Mouse (Mus musculus): ENCODE data around the gene Nin. TPM values are rescaled to one million over a fixed set of nuclear protein-coding genes. Genes with fewer than 3 reads are reported as not detected.

Nin gene
- total and polyA plus RNA-seq, 2 experiments from 2014 or later = 7.9 to 25.8 TPM

DNA sequence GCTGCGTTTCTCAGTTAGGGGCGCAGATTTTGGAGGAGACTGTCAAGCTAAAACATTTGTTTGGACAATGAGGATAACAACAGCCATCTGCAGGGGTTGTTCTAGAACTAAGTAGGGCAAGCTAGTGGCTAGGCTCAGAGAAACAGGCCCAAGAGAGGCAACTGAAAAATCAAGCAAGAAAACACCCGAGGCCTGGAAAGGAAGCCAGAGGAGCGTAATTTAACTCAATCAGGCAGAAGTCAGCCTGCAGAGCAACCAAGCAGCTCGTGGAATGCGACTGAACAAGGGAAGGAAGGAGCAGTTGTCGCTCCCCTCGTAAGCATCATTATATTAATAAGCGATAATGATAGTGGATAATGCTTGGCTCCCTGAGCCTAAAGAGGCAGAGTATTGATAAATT is 7.0 kb downstream of the Nin start:
- 59% methylated on average over 9 of the region's 9 CpGs for WGBS
- Histone ChIP-seq H3K27me3 (ENCODE audit: insufficient read depth, low read length) (no peaks in the 10 kb centered on the region), H3K4me3 (ENCODE audit: low read depth, low read length) (no peak overlapping the region), H3K36me3 (ENCODE audit: insufficient read depth, low read length) (no peaks in the 10 kb centered on the region), H3K9ac (replicated peaks; ENCODE audit: low read length, poor library complexity, severe bottlenecking) (no peak overlapping the region), H3K4me2 (ENCODE audit: low read depth, low read length, poor library complexity, severe bottlenecking) (no peak overlapping the region), H3K9me3 (ENCODE audit: low read length) (no peaks in the 10 kb centered on the region), H3K4me1 (ENCODE audit: insufficient read depth, low read length) (no peaks in the 10 kb centered on the region), H3K27ac (ENCODE audit: low read depth, low read length) (no peak overlapping the region)
- no peak for TF ChIP-seq CTCF (IDR thresholded peaks at IDR 0.05)
- ATAC-seq (ENCODE audit: low FRiP score) = no peak
- DNase-seq (ENCODE audit: low spot score) = peak; percentile 31

DNA sequence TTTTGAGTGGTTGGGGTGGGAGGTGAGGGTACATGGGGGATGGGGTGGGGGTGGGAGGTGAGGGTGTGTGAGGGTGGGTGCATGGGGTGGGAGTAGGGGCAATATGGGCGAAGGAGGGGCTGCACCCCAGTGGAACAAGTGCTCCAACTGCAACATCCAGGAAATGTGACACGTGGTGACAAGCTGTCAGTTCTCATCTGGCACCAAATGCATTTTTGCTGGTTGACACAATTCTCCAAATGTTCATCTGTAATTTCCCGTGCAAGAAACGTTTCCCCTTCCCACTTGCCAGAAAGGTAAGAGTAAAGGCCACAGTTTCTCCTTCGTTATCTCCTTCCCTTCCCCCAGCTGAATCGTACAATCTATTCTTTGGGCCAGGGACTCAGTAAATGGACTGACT is 7.6 kb downstream of the Nin start:
- no peak for TF ChIP-seq CTCF (IDR thresholded peaks at IDR 0.05)
- no peaks in the 10 kb centered on the region; the same call in 1 of the 2 replicates for H3K36me3 ChIP-seq (ENCODE audit: insufficient read depth, low read length)
- no peaks in the 10 kb centered on the region for H3K27me3 ChIP-seq (ENCODE audit: insufficient read depth, low read length)
- H3K9me3 ChIP-seq (ENCODE audit: low read length) = no peaks in the 10 kb centered on the region
- DNase-seq (ENCODE audit: low spot score) = no peak
- H3K4me2 ChIP-seq (ENCODE audit: low read depth, low read length, poor library complexity, severe bottlenecking) = no peak overlapping the region
- no peak for ATAC-seq (ENCODE audit: low FRiP score)
- no peak overlapping the region for H3K9ac ChIP-seq (replicated peaks; ENCODE audit: low read length, poor library complexity, severe bottlenecking)
- WGBS = 51% methylated on average over 6 of the region's 6 CpGs
- no peak overlapping the region for H3K4me3 ChIP-seq (ENCODE audit: low read depth, low read length)
- H3K27ac ChIP-seq (ENCODE audit: low read depth, low read length) = no peak overlapping the region
- H3K4me1 ChIP-seq (ENCODE audit: insufficient read depth, low read length) = no peaks in the 10 kb centered on the region

DNA sequence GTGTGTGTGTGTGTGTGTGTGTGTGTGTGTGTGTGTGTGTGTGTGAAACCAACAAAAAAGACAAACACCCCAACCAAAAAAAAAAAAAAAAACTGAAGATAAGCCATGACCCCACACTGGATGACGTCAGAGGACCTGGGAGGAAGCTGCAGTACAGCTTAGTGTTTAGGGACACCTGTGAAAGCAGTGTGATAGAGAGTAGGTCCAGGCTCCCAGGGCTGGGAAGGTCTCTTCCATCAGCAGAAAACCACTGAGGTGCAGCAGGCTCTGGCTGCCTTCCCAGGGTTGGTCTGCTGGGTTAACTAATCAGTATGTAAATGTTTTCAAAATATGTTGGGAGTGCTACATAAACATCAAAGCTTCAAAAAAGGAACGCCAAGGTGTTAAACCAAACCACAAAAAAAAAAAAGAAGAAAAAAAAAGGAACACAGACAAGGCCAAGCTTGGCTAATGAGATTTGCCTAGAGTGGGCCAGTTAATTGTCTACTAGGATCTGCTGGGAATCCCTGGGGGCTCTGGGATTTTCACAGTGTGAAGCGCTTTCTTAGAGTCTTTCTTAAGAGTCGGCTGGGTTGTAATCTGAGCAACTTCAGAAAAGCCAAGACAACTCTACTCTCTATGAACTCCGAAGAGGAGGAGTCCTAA is 8.6 kb downstream of the Nin start:
- no peak overlapping the region for H3K27ac ChIP-seq (ENCODE audit: low read depth, low read length)
- no peaks in the 10 kb centered on the region; the same call in 1 of the 2 replicates for H3K36me3 ChIP-seq (ENCODE audit: insufficient read depth, low read length)
- 21% methylated on average over 5 of the region's 5 CpGs for WGBS
- H3K9me3 ChIP-seq (ENCODE audit: low read length) = no peaks in the 10 kb centered on the region
- H3K9ac ChIP-seq (replicated peaks; ENCODE audit: low read length, poor library complexity, severe bottlenecking) = 0 out of 2 replicates have a peak overlapping the region, but pooled peaks have one; percentile 4
- no peak overlapping the region for H3K4me2 ChIP-seq (ENCODE audit: low read depth, low read length, poor library complexity, severe bottlenecking)
- H3K4me3 ChIP-seq (ENCODE audit: low read depth, low read length) = no peak overlapping the region
- DNase-seq (ENCODE audit: low spot score) (no peak), ATAC-seq (ENCODE audit: low FRiP score) (no peak)
- no peaks in the 10 kb centered on the region for H3K4me1 ChIP-seq (ENCODE audit: insufficient read depth, low read length)
- H3K27me3 ChIP-seq (ENCODE audit: insufficient read depth, low read length) = no peaks in the 10 kb centered on the region
- TF ChIP-seq CTCF (IDR thresholded peaks at IDR 0.05) = no peak

DNA sequence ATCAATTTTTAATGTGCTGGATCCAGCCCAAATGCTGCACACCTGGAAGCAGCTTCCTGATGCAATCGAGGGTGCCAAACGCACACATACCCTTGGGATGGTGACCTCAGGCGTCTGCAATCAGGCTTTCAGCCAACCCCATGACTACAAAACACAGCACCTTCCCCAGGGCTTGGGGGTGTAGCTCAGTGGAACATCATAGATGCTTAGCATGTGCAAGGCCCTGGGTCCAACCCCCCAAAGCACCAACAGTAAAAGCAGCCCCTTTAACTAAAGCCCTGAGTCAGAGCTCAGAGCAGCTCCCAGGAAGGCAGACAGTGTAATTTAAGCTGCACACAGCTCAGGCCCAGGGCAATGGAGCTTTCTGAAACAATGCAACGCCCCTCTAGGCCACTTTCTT is 9.3 kb downstream of the Nin start:
- Histone ChIP-seq H3K36me3 (ENCODE audit: insufficient read depth, low read length) (no peaks in the 10 kb centered on the region; the same call in 1 of the 2 replicates), H3K4me3 (ENCODE audit: low read depth, low read length) (no peak overlapping the region), H3K4me2 (ENCODE audit: low read depth, low read length, poor library complexity, severe bottlenecking) (no peak overlapping the region), H3K9ac (replicated peaks; ENCODE audit: low read length, poor library complexity, severe bottlenecking) (0 out of 2 replicates have a peak overlapping the region, but pooled peaks have one; percentile 4), H3K9me3 (ENCODE audit: low read length) (no peaks in the 10 kb centered on the region), H3K27ac (ENCODE audit: low read depth, low read length) (no peak overlapping the region), H3K4me1 (ENCODE audit: insufficient read depth, low read length) (no peaks in the 10 kb centered on the region), H3K27me3 (ENCODE audit: insufficient read depth, low read length) (no peaks in the 10 kb centered on the region)
- no peak for TF ChIP-seq CTCF (IDR thresholded peaks at IDR 0.05)
- DNase-seq (ENCODE audit: low spot score) (no peak), ATAC-seq (ENCODE audit: low FRiP score) (no peak)
- 40% methylated on average over 4 of the region's 4 CpGs for WGBS

DNA sequence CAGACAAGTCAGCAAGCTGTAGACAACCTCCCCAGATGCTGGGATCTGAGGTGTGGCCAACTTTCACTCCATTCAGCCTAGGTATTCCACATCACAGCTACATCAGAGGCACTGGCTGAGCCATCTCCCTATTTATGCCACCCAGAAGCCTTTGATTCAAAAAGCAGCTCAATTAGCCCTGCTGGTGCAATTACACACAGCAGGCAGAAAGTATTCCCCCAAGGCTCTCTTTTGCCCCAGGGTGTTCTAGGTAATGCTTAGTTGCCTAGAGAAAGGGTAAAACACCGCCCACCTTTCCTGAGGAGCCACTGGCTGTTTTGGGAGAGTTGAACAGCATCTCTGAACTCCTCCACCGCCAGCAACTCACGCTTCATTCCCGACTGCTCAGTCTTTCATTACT is 10.3 kb downstream of the Nin start:
- no peaks in the 10 kb centered on the region for H3K9me3 ChIP-seq (ENCODE audit: low read length)
- ATAC-seq (ENCODE audit: low FRiP score) = no peak
- 77% methylated on average over 4 of the region's 4 CpGs for WGBS

DNA sequence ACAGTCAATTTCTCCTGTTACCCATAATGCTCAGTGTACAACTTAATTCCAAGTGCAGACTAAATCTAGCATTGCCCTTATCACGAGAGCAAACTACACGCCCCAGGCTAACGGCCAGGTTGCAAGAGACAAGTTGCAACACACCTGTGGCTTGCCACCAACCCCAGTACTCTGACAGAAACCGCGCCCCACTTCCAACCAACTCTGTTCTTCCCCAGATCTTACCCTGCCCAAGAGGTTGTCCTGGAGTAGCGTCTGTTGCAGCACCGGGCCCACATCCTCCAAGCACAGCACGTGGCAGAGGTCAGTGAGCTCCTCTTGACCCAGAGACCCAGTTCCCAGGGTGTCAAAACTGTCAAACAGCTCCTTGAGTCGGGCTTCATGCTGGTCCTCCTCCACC is 11.1 kb downstream of the Nin start:
- TF ChIP-seq CTCF (IDR thresholded peaks at IDR 0.05) = no peak
- DNase-seq (ENCODE audit: low spot score) = no peak
- H3K4me2 ChIP-seq (ENCODE audit: low read depth, low read length, poor library complexity, severe bottlenecking) = no peak overlapping the region
- no peak overlapping the region for H3K4me3 ChIP-seq (ENCODE audit: low read depth, low read length)
- no peaks in the 10 kb centered on the region for H3K27me3 ChIP-seq (ENCODE audit: insufficient read depth, low read length)
- WGBS = 94% methylated on average over 9 of the region's 9 CpGs
- no peaks in the 10 kb centered on the region for H3K4me1 ChIP-seq (ENCODE audit: insufficient read depth, low read length)
- H3K36me3 ChIP-seq (ENCODE audit: insufficient read depth, low read length) = no peaks in the 10 kb centered on the region; the same call in 1 of the 2 replicates
- H3K9ac ChIP-seq (replicated peaks; ENCODE audit: low read length, poor library complexity, severe bottlenecking) = no peak overlapping the region
- H3K27ac ChIP-seq (ENCODE audit: low read depth, low read length) = no peak overlapping the region
- no peaks in the 10 kb centered on the region for H3K9me3 ChIP-seq (ENCODE audit: low read length)
- no peak for ATAC-seq (ENCODE audit: low FRiP score)

More for the DNA sequence above, 10.3 kb downstream of the Nin start:
- Histone ChIP-seq H3K36me3 (ENCODE audit: insufficient read depth, low read length) (no peaks in the 10 kb centered on the region; the same call in 1 of the 2 replicates), H3K27ac (ENCODE audit: low read depth, low read length) (no peak overlapping the region), H3K4me2 (ENCODE audit: low read depth, low read length, poor library complexity, severe bottlenecking) (no peak overlapping the region), H3K27me3 (ENCODE audit: insufficient read depth, low read length) (no peaks in the 10 kb centered on the region), H3K4me1 (ENCODE audit: insufficient read depth, low read length) (no peaks in the 10 kb centered on the region), H3K9ac (replicated peaks; ENCODE audit: low read length, poor library complexity, severe bottlenecking) (no peak overlapping the region), H3K4me3 (ENCODE audit: low read depth, low read length) (no peak overlapping the region)
- TF ChIP-seq CTCF (IDR thresholded peaks at IDR 0.05) = no peak
- DNase-seq (ENCODE audit: low spot score) = no peak

All from midbrain, postnatal 0 days (tissue).